Mouse (Mus musculus) heart, adult 2 months (tissue): ENCODE measurements around the gene Zranb3. TPM values are rescaled to one million over a fixed set of nuclear protein-coding genes. Genes with fewer than 3 reads are reported as not detected.

ENCODE experiments used
- DNase-seq, 2 experiments: peaks; one replicate each; pipeline ENCODE4 v3.0.0; 2021
- H3K27ac ChIP-seq: fragments of 200-600 bp; 2 replicates; pipeline ENCODE4 v1.8.1; 2022
- H3K27me3 ChIP-seq: fragments of 200-500 bp; 2 replicates; pipeline ENCODE4 v1.6.1; 2012; ENCODE audit warnings: mild to moderate bottlenecking, low read length, inconsistent platforms, mixed read lengths; ENCODE audit not compliant: control insufficient read depth, insufficient read depth
- H3K36me3 ChIP-seq: fragments of 200-500 bp; 2 replicates; pipeline ENCODE4 v1.6.1; 2012; ENCODE audit warnings: low read length, inconsistent platforms; ENCODE audit not compliant: control insufficient read depth, insufficient read depth
- H3K4me1 ChIP-seq: fragments of 200-500 bp; 2 replicates; pipeline ENCODE4 v1.6.1; 2011; ENCODE audit warnings: low read length; ENCODE audit not compliant: control insufficient read depth, insufficient read depth
- H3K4me3 ChIP-seq: fragments of 200-600 bp; 2 replicates; pipeline ENCODE4 v1.8.1; 2022
- H3K79me2 ChIP-seq: fragments of 200-500 bp; replicated peaks from 2 replicates; pipeline ENCODE4 v1.6.1; 2012; ENCODE audit warnings: mild to moderate bottlenecking, inconsistent platforms, low read length, moderate library complexity, mixed read lengths; ENCODE audit not compliant: control insufficient read depth, insufficient read depth
- H3K9ac ChIP-seq: fragments of 200-500 bp; 2 replicates; pipeline ENCODE4 v1.6.1; 2012; ENCODE audit warnings: low read depth, mild to moderate bottlenecking, control low read depth, inconsistent platforms, low read length, mixed read lengths
- CTCF ChIP-seq: fragments of 200-600 bp; IDR thresholded peaks from 2 replicates; pipeline ENCODE4 v1.8.1; 2022; ENCODE audit warnings: antibody characterized with exemption, mild to moderate bottlenecking, moderate library complexity
- EP300 ChIP-seq: fragments of 200-500 bp; IDR thresholded peaks from 2 replicates; pipeline ENCODE4 v1.6.1; 2011; ENCODE audit warnings: low read depth, low read length, control low read depth; ENCODE audit not compliant: insufficient read depth
- POLR2A ChIP-seq: fragments of 200-500 bp; IDR thresholded peaks from 2 replicates; pipeline ENCODE4 v1.6.1; 2011; ENCODE audit warnings: mild to moderate bottlenecking, low read depth, low read length, control low read depth; ENCODE audit not compliant: insufficient read depth
- WGBS: fragments of 180-500 bp; shearing (Covaris S2); methylation state at CpG from one replicate; pipeline ENCODE4 v1.1.7; 2018; 5-methylcytosine and 5-hydroxymethylcytosine counted together
- intact Hi-C: fragments of 180-260 bp; cut with DNase I; formaldehyde crosslinking; loops from one replicate; pipeline ENCODE4 v1.15.1; 2025
- polyA plus RNA-seq: library from polyadenylated mRNA; depleted of rRNA; stranded (reverse); fragments of >200 nt; gene quantifications from 2 replicates; pipeline ENCODE4 v1.2.3, GENCODE M21; 2012
- total RNA-seq, 2 experiments: library from RNA; stranded (reverse); gene quantifications; 2 replicates each; pipeline ENCODE4 v1.2.3; 2021

The Zranb3 gene
- total and polyA plus RNA-seq, 3 experiments = 1.00 to 5.0 (median 4.8) TPM

DNA sequence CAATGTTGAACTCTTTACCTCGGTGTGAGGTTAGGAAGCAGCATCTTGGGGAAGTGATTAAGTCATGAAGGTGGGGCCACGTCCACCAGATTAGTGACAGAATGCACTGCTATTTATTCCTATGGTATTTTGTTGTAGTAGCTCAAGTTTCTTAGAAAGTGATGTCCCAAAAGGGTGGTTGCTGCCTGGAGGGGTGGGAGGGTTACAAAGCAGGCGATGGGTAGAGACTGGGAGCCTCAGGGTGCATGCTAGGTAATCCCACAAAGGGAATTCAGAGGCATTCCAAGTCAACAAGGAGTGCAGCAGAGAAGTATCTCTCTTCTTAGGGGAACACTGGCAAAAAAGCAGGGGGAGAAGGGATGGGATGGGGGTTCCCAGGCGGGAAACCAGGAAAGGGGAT, 113.5 kb downstream of the Zranb3 start:
- intact Hi-C loops = no loop called here
- Histone ChIP-seq H3K4me3 (no peak overlapping the region), H3K4me1 (peaks cover 5% of the 10 kb centered on the region), H3K27me3 (no peaks in the 10 kb centered on the region), H3K9ac (no peak overlapping the region), H3K27ac (peak overlapping the region; percentile 64), H3K79me2 (no peaks in the 10 kb centered on the region), H3K36me3 (no peaks in the 10 kb centered on the region)
- TF ChIP-seq POLR2A = no peak
- no peak for TF ChIP-seq CTCF
- TF ChIP-seq EP300 = no peak
- DNase-seq = no peak
- 49% methylated on average over 4 of the region's 4 CpGs for WGBS

GRCm38 (mm10) chr1:127988246-127988645, 114.6 kb downstream of the Zranb3 start:
- Histone ChIP-seq H3K27ac (no peak overlapping the region), H3K4me3 (no peak overlapping the region), H3K27me3 (no peaks in the 10 kb centered on the region), H3K36me3 (no peaks in the 10 kb centered on the region), H3K9ac (no peak overlapping the region), H3K79me2 (no peaks in the 10 kb centered on the region), H3K4me1 (peaks cover 5% of the 10 kb centered on the region)
- intact Hi-C loops = no loop called here
- TF ChIP-seq EP300 (no peak), POLR2A (no peak), CTCF (no peak)
- no peak for DNase-seq
- 80% methylated on average over 3 of the region's 3 CpGs for WGBS

- H3K27me3 ChIP-seq = no peaks in the 10 kb centered on the region
- H3K4me1 ChIP-seq = peaks cover 5% of the 10 kb centered on the region
- no peak overlapping the region for H3K27ac ChIP-seq
- no peak overlapping the region for H3K9ac ChIP-seq
- no peaks in the 10 kb centered on the region for H3K36me3 ChIP-seq
- DNase-seq = no peak
- no peak for TF ChIP-seq CTCF
- no peak for TF ChIP-seq POLR2A
- TF ChIP-seq EP300 = no peak
- H3K79me2 ChIP-seq = no peaks in the 10 kb centered on the region
- 73% methylated on average over 3 of the region's 3 CpGs for WGBS
- H3K4me3 ChIP-seq = no peak overlapping the region
- intact Hi-C loops = no loop called here
Measured at GRCm38 (mm10) chr1:127985391-127985790, 117.5 kb downstream of the Zranb3 start.

DNA sequence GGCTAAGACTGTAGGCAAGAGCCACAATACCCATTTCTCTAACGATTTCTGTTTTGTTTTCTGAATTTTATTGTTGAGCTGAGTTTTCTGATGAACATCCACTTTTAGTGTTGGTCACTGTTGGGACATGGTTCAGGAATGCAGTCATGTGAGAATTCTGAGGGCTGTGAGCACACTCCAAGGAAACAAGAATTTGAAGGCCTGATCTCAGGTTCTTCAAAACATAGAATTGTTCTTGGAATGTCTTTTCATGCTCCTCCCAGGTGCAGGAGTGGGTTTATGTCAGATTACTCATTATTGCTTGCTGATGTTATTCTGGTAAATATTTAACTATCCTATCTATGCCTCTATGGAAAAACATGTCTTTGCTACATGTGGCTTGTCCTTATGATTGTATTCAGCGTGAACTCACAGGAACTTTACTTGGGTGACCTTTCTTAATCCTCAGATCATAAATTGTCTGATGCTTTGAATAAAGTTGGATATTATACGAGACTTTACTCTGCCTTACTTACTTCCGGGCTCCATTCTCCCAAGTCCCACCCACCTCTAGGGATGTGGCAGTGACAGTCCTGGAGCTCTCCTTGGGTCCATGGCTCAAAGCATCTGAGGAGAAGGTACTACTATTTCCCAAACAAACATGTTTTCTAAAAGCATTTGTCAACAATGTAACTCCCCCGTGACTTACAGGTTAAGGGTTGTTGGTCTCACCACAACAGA, 119.4 kb downstream of the Zranb3 start:
- DNase-seq = no peak
- Histone ChIP-seq H3K4me1 (no peaks in the 10 kb centered on the region), H3K79me2 (no peaks in the 10 kb centered on the region), H3K27ac (no peak overlapping the region), H3K9ac (no peak overlapping the region), H3K27me3 (no peaks in the 10 kb centered on the region), H3K4me3 (no peak overlapping the region), H3K36me3 (no peaks in the 10 kb centered on the region)
- TF ChIP-seq POLR2A (no peak), EP300 (no peak)
- 89% methylated on average over 5 of the region's 5 CpGs for WGBS
- intact Hi-C loops = no loop called here

DNA sequence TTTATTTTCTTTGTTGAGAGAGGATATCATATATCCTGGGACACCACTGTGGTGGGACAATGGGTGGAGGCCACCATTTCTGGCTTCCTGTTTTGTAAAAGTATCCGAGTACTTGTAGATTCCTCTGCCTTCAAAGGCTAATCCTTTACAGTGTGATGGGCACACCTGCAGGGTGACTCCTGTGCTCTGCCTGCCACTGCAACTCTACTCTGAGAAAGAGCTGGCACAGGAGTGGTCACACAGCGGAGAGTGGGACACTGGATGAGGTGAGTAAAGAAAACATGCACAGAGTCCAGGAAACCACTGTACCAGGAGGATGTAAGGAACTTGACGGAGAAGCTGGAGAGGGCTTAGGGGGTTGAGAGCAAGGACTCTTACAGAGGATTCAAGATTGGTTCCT, 120.6 kb downstream of the Zranb3 start:
- Histone ChIP-seq H3K36me3 (no peaks in the 10 kb centered on the region), H3K4me3 (no peak overlapping the region), H3K27me3 (no peaks in the 10 kb centered on the region), H3K9ac (no peak overlapping the region), H3K4me1 (no peaks in the 10 kb centered on the region), H3K79me2 (no peaks in the 10 kb centered on the region), H3K27ac (no peak overlapping the region)
- TF ChIP-seq CTCF (no peak), POLR2A (no peak), EP300 (no peak)
- intact Hi-C loops = no loop called here
- 72% methylated on average over 3 of the region's 3 CpGs for WGBS
- DNase-seq = no peak

DNA sequence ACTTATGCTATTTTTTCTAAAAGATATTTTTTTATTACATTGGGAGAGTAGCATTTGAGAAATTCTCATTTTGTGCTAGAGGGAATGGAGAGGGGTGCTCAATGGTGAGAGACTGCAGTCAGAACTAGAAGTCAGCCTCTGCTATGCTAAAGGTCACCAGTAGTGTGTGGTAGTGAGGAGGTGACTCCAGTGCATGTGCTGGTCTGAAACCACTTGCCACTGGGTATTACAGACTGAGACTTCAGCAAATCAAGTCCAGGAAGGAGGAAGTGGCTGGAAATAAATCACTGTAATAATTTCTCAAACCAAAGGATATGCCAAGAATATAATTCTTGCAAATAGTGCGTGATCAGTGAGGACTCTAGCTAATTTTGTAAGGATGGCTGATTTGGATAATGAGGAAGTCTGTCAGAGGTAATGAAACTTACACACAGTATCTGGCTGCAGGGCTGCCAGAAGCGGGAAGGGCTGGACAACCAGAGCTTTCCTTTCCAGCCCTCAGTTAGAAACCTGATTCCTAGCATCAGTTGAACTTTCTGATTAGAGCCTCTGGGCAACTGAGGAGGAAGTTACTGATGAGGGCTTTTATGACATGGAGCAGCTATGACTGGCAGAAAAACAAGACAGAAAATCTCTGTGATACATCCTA, 121.8 kb downstream of the Zranb3 start:
- Histone ChIP-seq H3K9ac (no peak overlapping the region), H3K36me3 (no peaks in the 10 kb centered on the region), H3K27me3 (no peaks in the 10 kb centered on the region), H3K79me2 (no peaks in the 10 kb centered on the region), H3K4me3 (no peak overlapping the region), H3K27ac (no peak overlapping the region), H3K4me1 (no peaks in the 10 kb centered on the region)
- 66% methylated on average over 2 of the region's 2 CpGs for WGBS
- intact Hi-C loops = no loop called here
- TF ChIP-seq POLR2A = no peak
- no peak for TF ChIP-seq CTCF
- no peak for TF ChIP-seq EP300
- DNase-seq = no peak
